Mouse (Mus musculus): ENCODE data around the gene Pdgfb. TPM values are rescaled to one million over a fixed set of nuclear protein-coding genes. Genes with fewer than 3 reads are reported as not detected.

Gene Pdgfb
- polyA plus RNA-seq, 1 experiment from 2014 or later = 2.2 TPM

DNA sequence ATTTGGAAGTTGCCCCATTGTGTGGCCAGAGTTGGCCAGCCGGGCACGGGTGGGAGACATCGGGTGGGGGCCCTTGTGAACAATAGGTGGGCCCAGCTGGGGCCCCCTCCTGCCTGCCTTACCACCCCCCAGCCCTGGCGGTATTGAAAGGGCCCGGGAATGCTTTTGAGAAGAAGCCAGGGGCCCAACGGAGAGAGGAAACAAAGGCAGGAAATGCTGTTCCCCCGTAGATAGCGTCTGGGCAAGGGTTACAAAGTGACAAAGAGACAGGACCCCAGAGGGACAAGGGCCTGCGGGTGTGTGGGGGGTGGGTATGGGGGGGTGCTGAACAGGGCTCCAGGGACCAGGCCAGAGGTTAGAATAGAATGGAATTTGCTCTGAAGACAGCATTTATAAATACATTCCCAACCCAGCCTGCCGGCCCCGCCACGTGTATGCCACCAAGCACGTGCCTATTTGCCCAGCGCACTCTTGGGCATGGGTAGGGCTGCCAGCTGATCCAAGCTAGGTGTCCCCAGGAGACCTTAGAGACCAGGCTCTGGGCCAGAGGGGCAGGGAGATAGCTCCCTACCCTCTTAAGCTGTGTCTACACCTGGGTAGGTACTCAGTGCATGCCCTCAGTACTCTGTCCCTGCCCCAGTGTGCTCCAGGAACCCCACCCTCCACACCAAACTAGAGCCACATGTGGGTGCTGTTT lies 10.0 kb downstream of the Pdgfb start:
- H3K4me3 ChIP-seq = no peak overlapping the region
- WGBS (ENCODE audit: insufficient replicate concordance) = 7% methylated on average over 14 of the region's 14 CpGs

GRCm38 (mm10) chr15:80003581-80003980 lies 11.2 kb downstream of the Pdgfb start:
- Histone ChIP-seq H3K27ac (no peak overlapping the region), H3K4me1 (peaks cover 35% of the 10 kb centered on the region), H3K27me3 (replicated peaks) (peaks cover 10% of the 10 kb centered on the region; the same call in 1 of the 2 replicates), H3K4me2 (no peak overlapping the region), H3K9me3 (replicated peaks) (no peaks in the 10 kb centered on the region), H3K9ac (no peak overlapping the region), H3K4me3 (no peak overlapping the region), H3K36me3 (no peaks in the 10 kb centered on the region)
- ATAC-seq = no peak
- 32% methylated on average over 2 of the region's 2 CpGs for WGBS (ENCODE audit: insufficient replicate concordance)

More for the DNA sequence above, 10.0 kb downstream of the Pdgfb start:
- H3K9ac ChIP-seq = no peak overlapping the region
- peaks cover 10% of the 10 kb centered on the region for H3K27me3 ChIP-seq (replicated peaks)
- ATAC-seq = peak; percentile 46; the same call in 1 of the 2 replicates
- 0 out of 2 replicates have a peak overlapping the region, but pooled peaks have one; percentile 6 for H3K4me2 ChIP-seq
- H3K36me3 ChIP-seq = no peaks in the 10 kb centered on the region
- H3K4me1 ChIP-seq = peaks cover 36% of the 10 kb centered on the region
- no peaks in the 10 kb centered on the region for H3K9me3 ChIP-seq (replicated peaks)
- peak overlapping the region; percentile 27 for H3K27ac ChIP-seq

DNA sequence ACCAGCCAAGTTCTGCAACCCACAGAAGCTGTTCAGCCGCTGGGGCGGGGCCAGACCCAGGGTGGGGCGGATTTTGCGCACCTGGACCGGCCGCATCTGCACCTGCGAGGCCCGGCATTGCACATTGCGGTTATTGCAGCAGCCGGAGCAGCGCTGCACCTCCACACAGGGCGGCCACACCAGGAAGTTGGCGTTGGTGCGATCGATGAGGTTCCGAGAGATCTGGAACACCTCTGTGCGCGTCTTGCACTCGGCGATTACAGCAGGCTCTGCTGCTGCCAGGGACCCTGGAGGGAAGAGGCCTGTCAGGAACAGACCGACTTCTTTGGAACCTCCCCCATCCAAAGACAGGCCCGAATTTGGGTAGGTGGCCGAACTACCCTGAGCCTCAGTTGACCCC lies 13.2 kb downstream of the Pdgfb start:
- WGBS (ENCODE audit: insufficient replicate concordance) = 78% methylated on average over 23 of the region's 23 CpGs
- Histone ChIP-seq H3K27ac (no peak overlapping the region), H3K4me2 (no peak overlapping the region), H3K9me3 (replicated peaks) (no peaks in the 10 kb centered on the region), H3K27me3 (replicated peaks) (0 out of 2 replicates have a peak, but pooled peaks cover 8% of the 10 kb centered on the region), H3K36me3 (no peaks in the 10 kb centered on the region), H3K4me3 (no peak overlapping the region), H3K4me1 (peaks cover 33% of the 10 kb centered on the region), H3K9ac (no peak overlapping the region)
- no peak for ATAC-seq

DNA sequence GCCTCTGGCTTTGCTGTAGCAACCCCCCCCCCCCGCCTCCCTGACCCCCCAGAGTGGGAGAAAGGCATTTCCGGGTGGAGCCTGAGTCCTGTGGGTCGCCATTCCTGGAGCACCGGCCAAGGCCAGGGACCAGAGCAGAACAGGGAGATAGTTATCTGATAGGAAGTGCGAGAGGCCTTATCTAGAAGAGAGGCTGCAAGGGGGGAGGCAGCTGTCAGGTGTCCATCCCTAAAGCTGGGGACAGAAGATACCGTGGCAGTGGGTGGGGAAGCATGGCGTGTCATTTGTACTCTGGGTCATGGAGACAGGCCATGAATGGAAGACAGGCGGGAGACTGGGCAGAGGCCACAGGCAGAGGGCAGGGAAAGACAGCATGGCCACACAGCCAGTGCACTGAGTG lies 14.1 kb downstream of the Pdgfb start:
- no peak overlapping the region for H3K9ac ChIP-seq
- ATAC-seq = no peak
- no peak overlapping the region for H3K4me3 ChIP-seq
- H3K27ac ChIP-seq = no peak overlapping the region
- H3K4me2 ChIP-seq = no peak overlapping the region
- 19% methylated on average over 8 of the region's 8 CpGs for WGBS (ENCODE audit: insufficient replicate concordance)
- H3K36me3 ChIP-seq = no peaks in the 10 kb centered on the region
- H3K27me3 ChIP-seq (replicated peaks) = 0 out of 2 replicates have a peak, but pooled peaks cover 4% of the 10 kb centered on the region
- H3K9me3 ChIP-seq (replicated peaks) = no peaks in the 10 kb centered on the region
- peaks cover 24% of the 10 kb centered on the region for H3K4me1 ChIP-seq

- H3K27ac ChIP-seq = no peak overlapping the region
- H3K36me3 ChIP-seq = no peaks in the 10 kb centered on the region
- H3K9me3 ChIP-seq (replicated peaks) = no peaks in the 10 kb centered on the region
- peaks cover 7% of the 10 kb centered on the region for H3K4me1 ChIP-seq
- H3K9ac ChIP-seq = no peak overlapping the region
- no peak overlapping the region for H3K4me2 ChIP-seq
- no peak overlapping the region for H3K4me3 ChIP-seq
- 73% methylated on average over 3 of the region's 3 CpGs for WGBS (ENCODE audit: insufficient replicate concordance)
- no peaks in the 10 kb centered on the region for H3K27me3 ChIP-seq (replicated peaks)
- ATAC-seq = no peak
Observed at GRCm38 (mm10) chr15:79997988-79998387, 16.8 kb downstream of the Pdgfb start.

DNA sequence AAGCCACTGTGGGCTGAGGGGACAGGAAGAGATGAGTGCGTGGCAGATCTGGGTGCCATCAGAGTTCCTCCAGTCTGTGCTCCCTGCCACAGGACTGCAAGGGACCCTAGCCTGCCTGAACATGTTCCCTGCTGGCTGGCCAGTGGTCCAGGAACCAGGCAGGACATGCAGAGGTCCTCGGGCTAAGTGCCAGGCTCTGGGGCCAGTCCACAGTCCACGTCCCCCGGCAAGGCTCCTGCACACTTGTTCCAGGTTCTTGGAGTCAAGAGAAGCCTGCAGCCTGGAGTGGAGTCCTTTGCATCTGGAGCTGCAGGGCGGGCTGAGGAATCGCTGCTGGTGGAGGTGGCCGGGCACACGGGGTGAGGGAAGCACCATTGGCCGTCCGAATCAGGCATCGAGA lies 18.0 kb downstream of the Pdgfb start:
- no peak overlapping the region for H3K27ac ChIP-seq
- no peak overlapping the region for H3K4me2 ChIP-seq
- H3K4me1 ChIP-seq = peaks cover 7% of the 10 kb centered on the region
- no peaks in the 10 kb centered on the region for H3K36me3 ChIP-seq
- no peaks in the 10 kb centered on the region for H3K27me3 ChIP-seq (replicated peaks)
- 81% methylated on average over 11 of the region's 11 CpGs for WGBS (ENCODE audit: insufficient replicate concordance)
- no peaks in the 10 kb centered on the region for H3K9me3 ChIP-seq (replicated peaks)
- no peak overlapping the region for H3K9ac ChIP-seq
- no peak overlapping the region for H3K4me3 ChIP-seq
- no peak for ATAC-seq

DNA sequence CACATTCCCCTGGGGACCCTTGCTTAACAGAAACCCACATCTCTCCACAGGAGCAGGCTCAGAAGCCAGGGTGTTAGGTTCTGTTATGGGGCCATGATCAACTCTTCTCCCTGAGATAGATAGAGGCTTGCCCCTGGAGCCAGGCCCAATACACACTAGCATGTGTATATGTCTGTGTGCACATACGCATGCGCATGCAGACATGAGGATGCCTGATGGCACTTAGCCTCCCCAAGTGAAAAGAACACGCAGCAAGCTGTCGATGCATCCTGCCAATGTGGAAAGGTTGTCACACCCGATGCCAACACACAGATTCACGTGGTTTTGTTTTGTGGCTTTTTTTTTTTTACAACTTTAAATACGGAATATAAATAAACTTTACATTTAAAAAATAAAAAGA lies 19.2 kb downstream of the Pdgfb start:
- Histone ChIP-seq H3K4me2 (no peak overlapping the region), H3K36me3 (no peaks in the 10 kb centered on the region), H3K27me3 (replicated peaks) (0 out of 2 replicates have a peak, but pooled peaks cover 3% of the 10 kb centered on the region), H3K9me3 (replicated peaks) (no peaks in the 10 kb centered on the region), H3K4me3 (no peak overlapping the region), H3K27ac (no peak overlapping the region), H3K4me1 (peaks cover 1% of the 10 kb centered on the region), H3K9ac (no peak overlapping the region)
- 74% methylated on average over 7 of the region's 7 CpGs for WGBS (ENCODE audit: insufficient replicate concordance)
- no peak for ATAC-seq

DNA sequence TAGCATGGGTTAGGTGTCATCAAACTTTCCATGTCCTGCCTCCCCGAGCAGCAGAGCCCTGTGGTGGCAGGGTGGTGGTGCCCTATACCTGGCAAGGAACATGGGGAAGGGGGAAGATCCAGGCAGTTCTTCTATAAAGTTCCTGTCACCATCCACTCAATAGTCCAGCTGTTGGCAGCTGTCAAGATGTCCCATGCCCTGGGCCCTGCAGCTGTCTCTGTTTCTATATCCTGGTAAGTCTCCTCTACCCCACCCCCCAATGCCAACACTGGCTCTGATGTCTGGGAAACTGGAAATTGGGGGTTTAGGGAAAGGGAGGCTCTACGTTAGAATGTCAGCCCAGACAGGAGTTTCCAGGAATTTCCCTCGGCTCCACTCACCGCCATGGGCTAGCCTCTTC lies 20.2 kb downstream of the Pdgfb start:
- 69% methylated on average over 4 of the region's 4 CpGs for WGBS (ENCODE audit: insufficient replicate concordance)
- no peaks in the 10 kb centered on the region for H3K36me3 ChIP-seq
- H3K4me1 ChIP-seq = no peaks in the 10 kb centered on the region
- ATAC-seq = no peak
- H3K9ac ChIP-seq = no peak overlapping the region
- no peak overlapping the region for H3K4me3 ChIP-seq
- no peak overlapping the region for H3K27ac ChIP-seq
- no peak overlapping the region for H3K4me2 ChIP-seq
- no peaks in the 10 kb centered on the region for H3K9me3 ChIP-seq (replicated peaks)
- H3K27me3 ChIP-seq (replicated peaks) = peaks cover 11% of the 10 kb centered on the region

GRCm38 (mm10) chr15:79986182-79986581 lies 28.6 kb downstream of the Pdgfb start:
- ATAC-seq = no peak
- WGBS (ENCODE audit: insufficient replicate concordance) = 47% methylated on average over 8 of the region's 8 CpGs

DNA sequence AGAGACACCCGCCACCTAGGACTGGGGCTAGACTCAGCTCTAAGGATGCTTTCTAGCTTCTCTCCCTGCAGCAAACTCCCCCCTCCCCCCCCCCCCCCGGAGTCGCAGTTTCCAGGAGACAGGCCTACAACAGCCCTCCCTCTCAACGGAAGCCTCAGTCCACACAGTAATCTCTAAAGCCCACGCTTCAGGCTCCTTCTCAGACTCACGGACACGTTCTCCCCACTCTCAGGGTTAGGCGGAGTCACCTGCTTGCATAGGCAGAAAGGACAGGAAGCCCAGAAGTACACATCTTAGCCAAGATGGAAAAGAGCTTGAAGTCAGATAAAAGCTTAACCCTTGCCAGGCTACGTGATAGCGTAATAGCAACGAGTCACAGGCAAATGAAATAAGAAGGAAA lies 29.3 kb downstream of the Pdgfb start:
- ATAC-seq = no peak
- Histone ChIP-seq H3K4me1 (no peaks in the 10 kb centered on the region), H3K9ac (no peak overlapping the region), H3K27me3 (replicated peaks) (peaks cover 11% of the 10 kb centered on the region), H3K4me3 (no peak overlapping the region), H3K9me3 (replicated peaks) (no peaks in the 10 kb centered on the region), H3K4me2 (no peak overlapping the region), H3K27ac (no peak overlapping the region), H3K36me3 (no peaks in the 10 kb centered on the region)
- WGBS (ENCODE audit: insufficient replicate concordance) = 36% methylated on average over 11 of the region's 11 CpGs

More at GRCm38 (mm10) chr15:79986182-79986581, 28.6 kb downstream of the Pdgfb start:
- H3K9me3 ChIP-seq (replicated peaks) = no peaks in the 10 kb centered on the region
- H3K4me3 ChIP-seq = no peak overlapping the region
- no peak overlapping the region for H3K9ac ChIP-seq
- H3K27ac ChIP-seq = no peak overlapping the region
- peaks cover 11% of the 10 kb centered on the region for H3K27me3 ChIP-seq (replicated peaks)
- H3K4me1 ChIP-seq = no peaks in the 10 kb centered on the region
- H3K36me3 ChIP-seq = no peaks in the 10 kb centered on the region
- H3K4me2 ChIP-seq = no peak overlapping the region

DNA sequence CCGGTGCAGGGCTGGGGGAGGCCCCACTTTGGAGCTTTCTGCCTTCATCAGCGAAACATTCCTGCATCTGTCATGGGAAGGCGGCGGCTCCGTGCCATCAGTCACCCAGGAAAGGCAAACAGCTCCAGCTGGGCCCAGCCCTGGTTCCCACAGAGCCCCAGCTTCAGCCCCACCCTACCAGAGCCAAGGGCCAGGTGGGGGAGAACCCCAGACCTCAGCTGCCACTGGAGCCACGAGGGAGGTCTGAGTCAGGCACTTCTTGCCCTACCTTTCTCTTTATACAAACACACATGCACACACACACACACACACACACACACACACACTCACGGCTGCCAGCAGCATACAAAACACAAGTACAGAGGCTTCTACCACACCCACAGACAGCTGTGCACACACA lies 30.6 kb downstream of the Pdgfb start:
- no peaks in the 10 kb centered on the region for H3K9me3 ChIP-seq (replicated peaks)

GRCm38 (mm10) chr15:79980716-79981115 lies 34.1 kb downstream of the Pdgfb start:
- Histone ChIP-seq H3K4me3 (no peak overlapping the region), H3K9ac (no peak overlapping the region), H3K9me3 (replicated peaks) (no peaks in the 10 kb centered on the region), H3K36me3 (no peaks in the 10 kb centered on the region), H3K27ac (no peak overlapping the region), H3K4me1 (no peaks in the 10 kb centered on the region), H3K27me3 (replicated peaks) (0 out of 2 replicates have a peak, but pooled peaks cover 4% of the 10 kb centered on the region), H3K4me2 (no peak overlapping the region)
- ATAC-seq = no peak
- WGBS (ENCODE audit: insufficient replicate concordance) = 75% methylated on average over 11 of the region's 11 CpGs

More for the DNA sequence above, 30.6 kb downstream of the Pdgfb start:
- 58% methylated on average over 7 of the region's 7 CpGs for WGBS (ENCODE audit: insufficient replicate concordance)
- H3K27ac ChIP-seq = no peak overlapping the region
- H3K36me3 ChIP-seq = no peaks in the 10 kb centered on the region
- H3K9ac ChIP-seq = no peak overlapping the region
- ATAC-seq = no peak
- no peaks in the 10 kb centered on the region for H3K4me1 ChIP-seq
- H3K4me2 ChIP-seq = no peak overlapping the region
- 0 out of 2 replicates have a peak, but pooled peaks cover 4% of the 10 kb centered on the region for H3K27me3 ChIP-seq (replicated peaks)
- no peak overlapping the region for H3K4me3 ChIP-seq

All from liver, embryonic 12.5 days (tissue).